Mouse (Mus musculus) heart, postnatal 0 days (tissue): ENCODE measurements around the gene Cacna1c. TPM values are rescaled to one million over a fixed set of nuclear protein-coding genes. Genes with fewer than 3 reads are reported as not detected.

Experiments used
- ATAC-seq: fragments of 200-750 bp; cut with Nextera tagmentation; 2 replicates; pipeline ENCODE4 v1.8.0; 2017; ENCODE audit warnings: low read depth, moderate number of reproducible peaks, moderate library complexity; ENCODE audit not compliant: insufficient read depth
- DNase-seq: peaks from one replicate; pipeline ENCODE4 v3.0.0-alpha.2; 2016; ENCODE audit warnings: low spot score
- H3K27ac ChIP-seq: fragments of 300-500 bp; sonication (generic); 2 replicates; pipeline ENCODE4 v1.5.1; 2014; ENCODE audit warnings: low read depth, mild to moderate bottlenecking
- H3K27me3 ChIP-seq: fragments of 300-500 bp; sonication (generic); 2 replicates; pipeline ENCODE4 v1.6.1; 2014; ENCODE audit warnings: low read length, mixed read lengths; ENCODE audit not compliant: control insufficient read depth, insufficient read depth
- H3K36me3 ChIP-seq: fragments of 300-500 bp; sonication (generic); replicated peaks from 2 replicates; pipeline ENCODE4 v1.6.1; 2014; ENCODE audit warnings: low read length, mixed read lengths; ENCODE audit not compliant: control insufficient read depth, insufficient read depth
- H3K4me1 ChIP-seq: fragments of 300-500 bp; sonication (generic); 2 replicates; pipeline ENCODE4 v1.6.1; 2014; ENCODE audit warnings: antibody characterized with exemption; ENCODE audit not compliant: control insufficient read depth, insufficient read depth
- H3K4me2 ChIP-seq: fragments of 300-500 bp; sonication (generic); 2 replicates; pipeline ENCODE4 v1.6.1; 2014; ENCODE audit warnings: low read depth, mild to moderate bottlenecking, low read length, moderate library complexity
- H3K4me3 ChIP-seq: fragments of 300-500 bp; sonication (generic); 2 replicates; pipeline ENCODE4 v1.5.1; 2014; ENCODE audit warnings: low read depth, low read length
- H3K9ac ChIP-seq: fragments of 300-500 bp; sonication (generic); replicated peaks from 2 replicates; pipeline ENCODE4 v1.6.1; 2014; ENCODE audit warnings: low read depth, low read length, mixed read lengths
- H3K9me3 ChIP-seq: fragments of 300-500 bp; sonication (generic); replicated peaks from 2 replicates; pipeline ENCODE4 v1.6.1; 2016; ENCODE audit warnings: low read length; ENCODE audit not compliant: control insufficient read depth
- CTCF ChIP-seq: IDR thresholded peaks from 2 replicates; pipeline ENCODE4 v1.5.1; 2016; ENCODE audit warnings: antibody characterized with exemption, control low read depth, low read depth
- EP300 ChIP-seq: IDR thresholded peaks from 2 replicates; pipeline ENCODE4 v1.6.1; 2016; ENCODE audit warnings: antibody characterized with exemption, low read depth
- WGBS: fragments of 180-500 bp; shearing (Covaris S2); extraction: QIAGEN DNeasy Blood & Tissue Kit; methylation state at CpG from one replicate; pipeline ENCODE4 v1.1.7; 2014; 5-methylcytosine and 5-hydroxymethylcytosine counted together
- polyA plus RNA-seq: library from polyadenylated mRNA; unstranded; fragments of >200 nt; fragmentation: Nextera tagmentation; extraction: Ambion mirVana; gene quantifications from 2 replicates; pipeline ENCODE4 v1.2.1, GENCODE M21; 2015
- total RNA-seq: library from RNA; depleted of rRNA; stranded (reverse); fragments of >200 nt; gene quantifications from 2 replicates; pipeline ENCODE4 v1.2.3, GENCODE M21; 2014; ENCODE audit warnings: low replicate concordance

Gene Cacna1c
- total and polyA plus RNA-seq, 2 experiments from 2014 or later: 51.3 to 159 TPM

DNA sequence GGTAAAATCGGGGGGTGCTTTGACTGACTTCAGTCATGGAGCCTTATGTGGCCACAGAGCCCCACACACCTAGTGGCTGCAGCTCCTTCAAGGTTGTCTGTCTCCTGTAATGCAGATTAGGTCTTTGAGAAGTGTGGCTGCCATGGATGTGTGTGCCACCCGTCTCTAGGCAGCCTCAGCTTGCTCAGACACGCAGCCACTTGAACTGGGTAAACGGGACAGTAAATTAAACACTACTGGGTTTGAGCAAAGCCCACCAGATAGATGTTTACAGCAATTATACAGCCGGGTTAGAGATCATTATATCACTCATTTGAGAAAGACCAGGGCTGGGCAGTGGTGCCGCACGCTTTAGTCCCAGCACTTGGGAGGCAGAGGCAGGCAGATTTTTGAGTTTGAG is 1.6 kb downstream of the Cacna1c start:
- ATAC-seq (no peak), DNase-seq (no peak)
- H3K27me3 ChIP-seq: no peaks in the 10 kb centered on the region
- H3K27ac ChIP-seq: peak overlapping the region; percentile 98
- H3K9ac ChIP-seq: peak overlapping the region; percentile 73
- WGBS: 40% methylated on average over 7 of the region's 7 CpGs
- H3K9me3 ChIP-seq: no peaks in the 10 kb centered on the region
- H3K36me3 ChIP-seq: peaks cover 20% of the 10 kb centered on the region
- H3K4me3 ChIP-seq: peak overlapping the region; percentile 60
- TF ChIP-seq CTCF (no peak), EP300 (no peak)
- H3K4me2 ChIP-seq: peak overlapping the region; percentile 66
- peaks cover 35% of the 10 kb centered on the region for H3K4me1 ChIP-seq

DNA sequence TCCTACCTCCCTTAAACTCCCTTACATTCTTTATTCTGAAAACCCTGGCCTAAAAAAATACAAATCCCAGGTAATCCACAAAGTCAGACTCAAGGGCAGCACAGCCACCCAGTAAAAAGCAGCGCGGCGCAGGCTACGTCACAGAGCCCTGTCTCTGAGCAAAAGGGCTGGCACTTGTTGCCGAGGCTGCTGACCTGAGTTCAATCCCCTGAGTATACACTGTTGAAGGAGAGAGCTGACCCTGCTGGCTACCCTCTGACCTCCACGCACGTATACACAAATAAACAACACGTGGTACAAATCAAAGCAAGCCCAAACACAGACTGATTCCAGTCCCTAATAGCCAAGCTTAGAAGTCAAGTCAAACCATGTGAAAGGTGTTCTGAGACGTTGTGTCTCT is 2.1 kb downstream of the Cacna1c start:
- H3K9ac ChIP-seq: peak overlapping the region; percentile 73
- peak overlapping the region; percentile 66 for H3K4me2 ChIP-seq
- TF ChIP-seq EP300 (no peak), CTCF (no peak)
- ATAC-seq (peak; percentile 31), DNase-seq (no peak)
- peak overlapping the region; percentile 60 for H3K4me3 ChIP-seq
- H3K4me1 ChIP-seq: peaks cover 35% of the 10 kb centered on the region
- no peaks in the 10 kb centered on the region for H3K27me3 ChIP-seq
- no peaks in the 10 kb centered on the region for H3K9me3 ChIP-seq
- peaks cover 24% of the 10 kb centered on the region for H3K36me3 ChIP-seq
- H3K27ac ChIP-seq: peak overlapping the region; percentile 98
- WGBS: 42% methylated on average over 9 of the region's 9 CpGs

DNA sequence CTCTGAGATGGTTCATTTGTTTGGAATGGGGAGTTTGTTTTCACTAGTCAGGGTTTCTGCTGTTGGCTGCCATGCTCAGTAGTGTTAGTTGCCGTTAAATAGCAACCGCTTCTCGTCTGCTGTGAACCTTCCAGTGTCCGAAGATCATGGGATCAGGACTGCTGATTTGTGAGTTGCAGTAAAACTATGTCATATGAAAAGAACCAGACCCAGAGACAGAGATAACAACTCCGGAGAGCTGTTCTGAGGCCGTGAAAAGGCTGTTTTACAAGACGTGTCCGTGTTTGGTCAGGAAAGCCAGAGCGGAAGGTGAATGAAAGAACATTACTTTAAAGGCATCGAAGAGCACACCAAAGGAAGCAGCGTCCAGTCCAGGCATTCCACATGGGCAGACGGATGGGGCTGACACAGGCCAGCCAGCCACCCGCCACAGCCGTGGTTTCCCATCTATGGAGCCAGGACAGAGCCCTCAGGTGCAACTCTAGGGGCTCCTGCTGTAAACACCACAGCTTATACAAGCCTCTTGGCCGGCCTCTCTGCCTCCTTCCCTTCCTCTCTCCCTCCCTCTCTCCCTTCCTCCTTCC is 2.6 kb downstream of the Cacna1c start:
- TF ChIP-seq EP300 (peak; percentile 94), CTCF (no peak)
- Histone ChIP-seq H3K9me3 (no peaks in the 10 kb centered on the region), H3K4me1 (peaks cover 36% of the 10 kb centered on the region), H3K27ac (peak overlapping the region; percentile 98), H3K36me3 (peaks cover 26% of the 10 kb centered on the region), H3K4me3 (peak overlapping the region; percentile 60), H3K4me2 (peak overlapping the region; percentile 66), H3K27me3 (no peaks in the 10 kb centered on the region), H3K9ac (peak overlapping the region; percentile 73)
- 19% methylated on average over 15 of the region's 15 CpGs for WGBS
- DNase-seq (peak; percentile 86), ATAC-seq (peak; percentile 47)

DNA sequence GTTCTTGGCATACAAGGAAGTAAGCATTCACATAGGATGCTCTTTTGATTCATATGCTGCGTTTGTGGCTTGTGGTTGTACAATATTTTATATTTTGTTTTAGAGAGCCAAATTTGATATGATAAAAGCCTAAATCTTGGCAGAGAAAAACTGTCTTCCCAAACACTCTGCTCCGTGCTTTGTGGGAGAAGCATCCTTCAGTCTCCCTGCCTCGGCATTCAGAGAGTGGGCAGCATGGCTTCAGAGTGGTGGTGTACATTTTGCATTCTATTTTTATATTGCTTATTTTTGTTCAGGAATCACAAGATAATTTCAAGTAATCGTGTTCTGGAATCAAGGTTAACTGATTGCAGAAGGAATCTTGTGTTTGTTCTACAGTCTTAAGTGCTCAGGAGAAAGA is 4.7 kb downstream of the Cacna1c start:
- H3K27me3 ChIP-seq: no peaks in the 10 kb centered on the region
- peak overlapping the region; percentile 64; the same call in 1 of the 2 replicates for H3K27ac ChIP-seq
- H3K4me2 ChIP-seq: peak overlapping the region; percentile 66
- 40% methylated on average over 4 of the region's 4 CpGs for WGBS
- H3K4me3 ChIP-seq: peak overlapping the region; percentile 60; the same call in 1 of the 2 replicates
- TF ChIP-seq CTCF: no peak
- TF ChIP-seq EP300: no peak
- H3K9me3 ChIP-seq: no peaks in the 10 kb centered on the region
- no peak for ATAC-seq
- H3K4me1 ChIP-seq: peaks cover 32% of the 10 kb centered on the region
- H3K9ac ChIP-seq: 0 out of 2 replicates have a peak overlapping the region, but pooled peaks have one; percentile 23
- peaks cover 40% of the 10 kb centered on the region for H3K36me3 ChIP-seq
- no peak for DNase-seq

DNA sequence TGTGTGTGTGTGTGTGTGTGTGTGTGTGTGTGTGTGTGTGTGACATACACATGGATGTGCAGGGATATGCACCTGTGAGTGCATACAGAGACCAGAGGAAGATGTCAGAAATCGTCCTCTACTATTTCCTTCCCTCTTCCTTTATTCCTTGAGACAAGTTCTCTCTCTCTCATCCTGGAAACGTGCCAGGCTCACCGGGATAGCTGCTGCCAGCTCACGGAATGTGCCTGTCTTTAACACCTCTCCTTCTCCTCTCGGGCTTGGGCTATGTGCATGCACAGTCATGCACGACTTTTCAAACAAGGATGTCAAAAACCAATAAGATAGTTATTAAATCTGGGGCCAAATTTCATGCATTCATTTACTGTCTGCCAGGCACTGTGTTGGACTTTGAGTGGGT is 8.6 kb downstream of the Cacna1c start:
- no peak overlapping the region for H3K27ac ChIP-seq
- no peak overlapping the region for H3K4me3 ChIP-seq
- ATAC-seq: no peak
- H3K4me1 ChIP-seq: peaks cover 54% of the 10 kb centered on the region
- H3K27me3 ChIP-seq: no peaks in the 10 kb centered on the region
- WGBS: 25% methylated on average over 6 of the region's 6 CpGs
- H3K4me2 ChIP-seq: no peak overlapping the region
- TF ChIP-seq CTCF (no peak), EP300 (no peak)
- H3K9ac ChIP-seq: no peak overlapping the region
- DNase-seq: no peak
- no peaks in the 10 kb centered on the region for H3K9me3 ChIP-seq
- peaks cover 54% of the 10 kb centered on the region for H3K36me3 ChIP-seq

DNA sequence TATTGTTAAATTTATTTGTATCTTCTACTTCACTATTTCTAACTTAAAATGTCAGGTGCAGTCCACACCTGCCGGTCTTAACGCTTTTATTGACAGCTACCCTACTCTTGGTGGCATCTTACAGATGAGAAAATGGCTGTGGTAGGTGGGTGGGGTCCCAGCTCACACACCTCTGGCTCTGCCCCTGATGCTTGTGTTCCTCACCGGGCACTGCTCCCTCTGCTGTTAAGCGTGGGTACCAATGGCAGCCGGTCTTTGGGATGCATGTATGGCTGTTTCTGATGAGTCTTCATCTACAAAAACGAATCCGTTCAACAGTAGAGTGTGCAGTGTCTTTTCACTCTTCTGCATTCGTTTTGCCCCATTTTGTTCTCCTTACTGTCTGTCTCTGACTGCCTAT is 9.6 kb downstream of the Cacna1c start:
- Histone ChIP-seq H3K36me3 (peaks cover 44% of the 10 kb centered on the region), H3K9ac (no peak overlapping the region), H3K4me3 (no peak overlapping the region), H3K27me3 (no peaks in the 10 kb centered on the region), H3K4me2 (no peak overlapping the region), H3K4me1 (peaks cover 57% of the 10 kb centered on the region), H3K27ac (no peak overlapping the region; the same call in 1 of the 2 replicates), H3K9me3 (no peaks in the 10 kb centered on the region)
- 54% methylated on average over 8 of the region's 8 CpGs for WGBS
- no peak for TF ChIP-seq EP300
- peak; percentile 57 for TF ChIP-seq CTCF
- DNase-seq (no peak), ATAC-seq (0 out of 2 replicates have a peak, but pooled peaks have one; percentile 47)
